Mouse (Mus musculus) G1E (cell line): ENCODE measurements at regions not wholly inside any gene's neighbourhood (a gene's known extent, or its start where the extent isn't known, plus 50 kb on each side); places are given as distances from the start of the nearest gene placed in this dataset.

Experiments used
- ATAC-seq: 2 replicates; pipeline ENCODE4 v1.8.0; 2016; ENCODE audit warnings: mild to moderate bottlenecking; ENCODE audit not compliant: insufficient number of reproducible peaks, poor library complexity, low FRiP score, severe bottlenecking; ENCODE audit errors: extremely low read depth
- DNase-seq: peaks from one replicate; pipeline ENCODE4 v3.0.0; 2012; ENCODE audit warnings: low spot score
- H3K27me3 ChIP-seq: 2 replicates; pipeline ENCODE4 v1.6.1; 2012; ENCODE audit warnings: mild to moderate bottlenecking, low read length, inconsistent platforms; ENCODE audit not compliant: insufficient read depth
- H3K36me3 ChIP-seq: replicated peaks from 2 replicates; pipeline ENCODE3; 2012; ENCODE audit warnings: mild to moderate bottlenecking, inconsistent platforms
- H3K4me1 ChIP-seq: 2 replicates; pipeline ENCODE4 v1.6.1; 2012; ENCODE audit warnings: low read depth, low read length, inconsistent platforms, mixed read lengths; ENCODE audit not compliant: insufficient read depth
- H3K4me3 ChIP-seq: 2 replicates; pipeline ENCODE4 v1.5.1; 2012; ENCODE audit warnings: low read depth, mild to moderate bottlenecking, inconsistent platforms, low read length, moderate library complexity, mixed read lengths
- H3K9me3 ChIP-seq: replicated peaks from 2 replicates; pipeline ENCODE4 v1.6.1; 2012; ENCODE audit warnings: inconsistent platforms
- CTCF ChIP-seq: IDR thresholded peaks from 2 replicates; pipeline ENCODE4 v1.5.1; 2012; ENCODE audit warnings: low read depth, low read length, inconsistent platforms, mixed read lengths
- GATA1 ChIP-seq: IDR thresholded peaks from 2 replicates; pipeline ENCODE4 v1.6.1; 2012; ENCODE audit warnings: borderline replicate concordance, low read length, inconsistent platforms, mixed read lengths
- GATA2 ChIP-seq: IDR thresholded peaks from 2 replicates; pipeline ENCODE4 v1.6.1; 2012; ENCODE audit warnings: low read depth, low read length, inconsistent platforms, borderline replicate concordance
- POLR2AphosphoS5 ChIP-seq: IDR thresholded peaks from 2 replicates; pipeline ENCODE4 v1.6.1; 2012; ENCODE audit warnings: low read depth, low read length, inconsistent platforms; ENCODE audit not compliant: insufficient replicate concordance
- TAL1 ChIP-seq: conservative IDR thresholded peaks from 2 replicates; pipeline ENCODE4 v1.6.1; 2012; ENCODE audit warnings: low read depth, low read length, inconsistent platforms, mixed read lengths

DNA sequence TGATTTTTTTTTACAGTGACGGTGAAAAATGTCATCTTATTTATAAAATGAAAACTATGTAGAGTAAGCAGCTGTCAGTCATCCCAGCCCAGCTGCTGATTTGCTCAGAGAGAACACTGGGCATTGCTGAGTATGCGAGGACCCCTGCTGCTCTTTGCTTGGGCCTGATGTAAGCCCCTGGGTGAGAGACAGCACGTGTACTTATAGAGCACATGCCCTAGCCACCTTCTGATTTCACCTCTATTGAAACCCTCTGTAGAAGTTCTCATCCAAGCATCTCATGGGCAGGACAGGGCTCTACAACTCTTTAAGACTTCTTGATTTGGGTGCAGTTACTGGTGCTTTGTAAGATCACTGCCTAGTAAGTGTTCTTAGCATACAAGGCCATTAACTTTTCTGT, 182.2 kb downstream of the Rab11fip2 start:
- DNase-seq: no peak
- Histone ChIP-seq H3K36me3 (no peaks in the 10 kb centered on the region), H3K27me3 (no peaks in the 10 kb centered on the region), H3K9me3 (no peaks in the 10 kb centered on the region), H3K4me1 (no peaks in the 10 kb centered on the region), H3K4me3 (no peak overlapping the region)
- TF ChIP-seq POLR2AphosphoS5 (no peak), TAL1 (no peak), GATA1 (no peak), CTCF (no peak), GATA2 (no peak)
- ATAC-seq: no peak

DNA sequence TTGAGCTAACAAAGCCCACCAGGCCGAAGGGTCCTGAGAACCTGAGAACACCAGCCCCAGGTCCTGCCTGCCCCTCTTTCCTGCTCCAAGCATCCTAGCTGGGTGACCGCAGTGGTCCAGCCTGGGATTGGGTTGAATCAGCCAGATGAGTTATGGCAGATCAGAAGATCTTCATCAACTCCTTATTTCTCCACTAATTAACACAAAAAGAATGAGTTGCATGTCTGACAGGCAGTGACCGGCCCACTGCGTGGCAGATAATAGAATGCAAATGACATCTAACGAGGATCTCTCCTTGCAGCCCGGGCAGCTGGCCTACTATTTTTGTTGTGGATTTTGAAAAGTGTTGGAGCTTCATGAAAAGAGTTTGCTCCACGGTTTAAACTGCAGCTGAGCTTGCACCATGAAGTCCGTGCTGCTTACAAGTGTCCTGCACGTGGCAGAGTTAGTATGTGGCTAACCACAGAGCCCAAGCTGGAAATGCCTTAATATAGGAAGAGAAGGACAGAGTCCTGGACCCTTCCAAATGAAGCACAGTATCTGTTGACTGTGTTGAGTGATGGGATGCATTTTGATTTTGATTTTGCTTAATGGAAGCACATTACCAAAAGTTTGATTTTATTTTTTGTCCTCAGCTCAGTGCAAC, 158.9 kb downstream of the Rab11fip2 start:
- H3K4me1 ChIP-seq: no peaks in the 10 kb centered on the region
- TF ChIP-seq GATA2: no peak
- no peak for TF ChIP-seq CTCF
- no peak for TF ChIP-seq TAL1
- TF ChIP-seq GATA1: no peak
- no peak for TF ChIP-seq POLR2AphosphoS5
- no peaks in the 10 kb centered on the region for H3K36me3 ChIP-seq
- DNase-seq (no peak), ATAC-seq (no peak)
- no peaks in the 10 kb centered on the region for H3K27me3 ChIP-seq
- no peak overlapping the region for H3K4me3 ChIP-seq
- H3K9me3 ChIP-seq: no peaks in the 10 kb centered on the region

DNA sequence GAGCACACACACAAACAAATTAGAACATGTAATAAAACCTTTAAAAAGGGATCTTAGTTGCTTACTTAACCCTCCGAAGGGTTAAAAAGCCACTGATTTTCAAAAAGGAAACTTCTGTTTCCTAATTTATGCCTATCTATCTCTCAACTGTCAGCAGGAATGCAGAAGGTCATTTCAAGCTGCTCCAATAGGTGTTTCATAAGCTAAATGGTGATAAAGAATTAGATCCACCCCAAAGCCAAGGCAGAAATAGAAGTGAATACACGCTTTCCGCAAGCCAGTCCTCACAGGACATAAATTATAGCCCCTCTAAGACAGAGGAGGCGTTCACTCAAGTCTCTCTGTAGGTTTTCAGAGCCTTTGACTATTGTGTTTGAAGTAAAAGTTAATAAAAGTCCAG, 112.2 kb downstream of the Rab11fip2 start:
- H3K4me1 ChIP-seq: no peaks in the 10 kb centered on the region
- no peak overlapping the region for H3K4me3 ChIP-seq
- no peaks in the 10 kb centered on the region for H3K9me3 ChIP-seq
- DNase-seq (no peak), ATAC-seq (no peak)
- TF ChIP-seq POLR2AphosphoS5 (no peak), GATA1 (no peak), CTCF (no peak), TAL1 (no peak), GATA2 (no peak)
- 0 out of 2 replicates have a peak, but pooled peaks cover 6% of the 10 kb centered on the region for H3K27me3 ChIP-seq
- no peaks in the 10 kb centered on the region for H3K36me3 ChIP-seq

DNA sequence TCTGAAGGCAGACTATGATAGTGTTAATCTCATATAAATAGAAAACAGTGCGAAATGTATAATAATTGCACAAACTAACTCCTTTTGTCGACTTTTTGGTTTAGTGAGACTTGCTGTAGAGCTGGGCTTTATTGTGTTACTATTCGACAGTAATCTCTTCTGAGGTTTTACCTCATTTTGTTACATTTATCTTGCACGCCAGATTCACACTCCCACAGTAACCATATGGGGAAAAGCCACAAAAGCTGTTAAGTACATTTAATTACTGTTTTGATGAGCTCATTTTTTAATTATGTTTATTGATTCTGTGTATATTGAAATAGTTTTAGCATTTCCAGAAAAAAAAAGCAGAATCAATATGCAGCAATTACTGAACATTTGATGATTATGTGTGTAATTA, 106.3 kb downstream of the Rab11fip2 start:
- no peak for ATAC-seq
- Histone ChIP-seq H3K9me3 (no peaks in the 10 kb centered on the region), H3K4me3 (no peak overlapping the region), H3K4me1 (no peaks in the 10 kb centered on the region), H3K27me3 (0 out of 2 replicates have a peak, but pooled peaks cover 6% of the 10 kb centered on the region), H3K36me3 (no peaks in the 10 kb centered on the region)
- TF ChIP-seq GATA1 (no peak), GATA2 (no peak), TAL1 (no peak), POLR2AphosphoS5 (no peak), CTCF (no peak)
- DNase-seq: no peak

GRCm38 (mm10) chr19:59837628-59838027, 105.8 kb downstream of the Rab11fip2 start:
- no peak for ATAC-seq
- H3K36me3 ChIP-seq: no peaks in the 10 kb centered on the region
- TF ChIP-seq GATA1 (no peak), CTCF (no peak), POLR2AphosphoS5 (no peak), TAL1 (no peak), GATA2 (no peak)
- no peak for DNase-seq
- H3K4me3 ChIP-seq: no peak overlapping the region
- 0 out of 2 replicates have a peak, but pooled peaks cover 6% of the 10 kb centered on the region for H3K27me3 ChIP-seq
- no peaks in the 10 kb centered on the region for H3K9me3 ChIP-seq
- no peaks in the 10 kb centered on the region for H3K4me1 ChIP-seq

GRCm38 (mm10) chr19:59844270-59844669, 99.2 kb downstream of the Rab11fip2 start:
- DNase-seq: no peak
- no peak overlapping the region for H3K4me3 ChIP-seq
- 0 out of 2 replicates have a peak, but pooled peaks cover 2% of the 10 kb centered on the region for H3K27me3 ChIP-seq
- no peaks in the 10 kb centered on the region for H3K36me3 ChIP-seq
- no peaks in the 10 kb centered on the region for H3K4me1 ChIP-seq
- ATAC-seq: no peak
- no peak for TF ChIP-seq CTCF
- no peak for TF ChIP-seq GATA2
- TF ChIP-seq TAL1: no peak
- TF ChIP-seq POLR2AphosphoS5: no peak
- no peak for TF ChIP-seq GATA1
- H3K9me3 ChIP-seq: no peaks in the 10 kb centered on the region

GRCm38 (mm10) chr19:59846807-59847206, 96.6 kb downstream of the Rab11fip2 start:
- Histone ChIP-seq H3K27me3 (0 out of 2 replicates have a peak, but pooled peaks cover 2% of the 10 kb centered on the region), H3K4me3 (no peak overlapping the region), H3K9me3 (no peaks in the 10 kb centered on the region), H3K36me3 (no peaks in the 10 kb centered on the region), H3K4me1 (no peaks in the 10 kb centered on the region)
- no peak for ATAC-seq
- no peak for DNase-seq
- TF ChIP-seq TAL1: no peak
- no peak for TF ChIP-seq GATA1
- TF ChIP-seq GATA2: no peak
- no peak for TF ChIP-seq POLR2AphosphoS5
- TF ChIP-seq CTCF: no peak
